Mouse (Mus musculus) forelimb bud, embryonic 11.5 days (tissue): ENCODE results near the gene Olfr1065.
"Not testable (repeated sequence)": the region's sequence is repeated elsewhere in the genome, so short reads cannot be mapped to it uniquely, and the experiment has no call there.

Experiments used
- DNase-seq: peaks from one replicate; pipeline ENCODE4 v3.0.0-alpha.2; 2012; ENCODE audit warnings: low read depth, low spot score

The Olfr1065 gene

DNA sequence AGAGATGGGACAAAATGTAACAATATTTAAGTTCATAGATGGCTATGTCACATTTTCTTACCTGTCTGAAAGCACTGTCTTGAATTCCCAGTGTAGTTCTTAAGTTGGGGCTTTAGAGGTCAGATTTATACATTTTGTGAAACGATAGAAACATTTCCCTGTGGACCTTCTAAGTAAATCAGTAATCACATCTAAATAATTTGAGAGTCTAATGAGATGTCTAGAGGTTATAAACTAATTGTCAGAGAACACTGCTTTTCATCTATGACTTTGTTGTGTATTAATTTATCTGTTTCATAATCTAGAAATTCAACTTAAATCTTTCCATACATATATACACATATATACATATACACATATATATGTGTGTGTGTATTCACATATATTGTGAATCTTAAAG lies at the start of gene Olfr1065:
TSS of gene Olfr1065 (minus strand) at position 101 of the 400 bp plus-strand sequence.
- DNase-seq = not testable (repeated sequence)

DNA sequence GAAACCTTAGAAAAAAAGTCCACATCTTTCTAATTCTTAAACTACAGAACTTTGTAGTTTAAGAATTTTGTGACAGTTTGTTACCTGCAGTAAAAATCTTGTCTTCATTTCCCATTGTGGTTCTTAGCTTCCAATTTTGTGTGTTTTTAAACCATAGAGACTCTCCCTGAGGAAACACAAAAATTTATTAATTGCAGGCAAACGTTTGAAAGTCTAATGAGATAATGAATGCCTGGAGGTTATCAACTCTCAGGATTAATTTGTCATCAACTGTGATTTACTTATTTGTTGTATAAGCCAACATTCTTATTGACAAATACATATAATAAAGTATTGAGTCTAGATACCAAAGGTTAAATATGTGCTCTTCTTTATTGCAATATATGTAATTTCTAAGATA lies 36.9 kb upstream of the Olfr1065 start, which contains the start of gene Olfr228:
TSS of gene Olfr228 (minus strand) at position 101 of the 400 bp plus-strand sequence.
- DNase-seq = no peak

DNA sequence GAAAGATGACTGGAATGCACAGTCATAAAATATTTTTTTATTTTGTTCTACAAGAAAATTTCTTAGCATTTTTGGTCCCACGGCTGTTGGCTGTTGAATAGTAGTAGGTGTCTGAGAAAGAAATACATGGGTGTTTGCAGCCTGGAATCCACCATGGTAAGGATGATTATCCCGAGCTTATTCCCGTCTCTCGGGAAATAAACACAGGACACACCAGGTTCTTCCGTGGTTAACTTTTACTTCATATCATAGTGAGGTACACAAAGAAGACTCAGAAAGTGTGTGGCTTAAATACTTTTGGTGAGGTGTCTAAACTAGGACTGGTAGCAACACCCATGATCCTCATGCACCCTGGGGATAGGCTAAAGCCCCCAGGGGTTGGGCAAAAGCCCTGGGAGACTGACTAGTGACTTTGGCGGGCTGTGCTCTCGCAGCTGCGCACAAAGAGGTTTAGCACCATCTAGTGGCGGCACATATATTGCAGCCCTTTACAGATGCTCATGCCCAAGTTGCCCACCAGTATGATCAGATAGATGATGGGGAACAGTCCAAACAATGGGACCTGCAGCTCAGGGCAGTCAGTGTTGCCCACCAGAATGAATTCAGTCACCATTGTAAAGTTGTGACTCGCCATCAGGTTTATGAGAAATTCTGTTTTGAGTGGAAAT lies 14.2 kb upstream of the Olfr1065 start:
- DNase-seq = no peak

DNA sequence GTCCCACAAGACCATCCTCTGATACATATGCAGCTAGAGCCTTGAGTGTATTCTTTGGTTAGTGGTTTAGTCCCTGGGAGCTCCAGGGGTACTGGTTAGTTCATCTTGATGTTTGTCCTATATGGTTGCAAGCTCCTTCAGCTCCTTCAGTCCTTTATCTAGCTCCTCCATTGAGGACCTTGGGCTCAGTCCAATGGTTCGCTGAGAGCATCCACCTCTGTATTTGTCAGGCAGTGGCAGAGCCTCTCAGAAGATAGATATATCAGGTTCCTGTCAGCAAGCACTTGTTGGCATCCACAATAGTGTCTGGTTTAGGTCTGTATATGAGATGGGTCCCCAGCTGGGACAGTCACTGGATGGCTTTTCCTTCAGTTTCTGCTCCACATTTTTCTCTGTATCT lies 10.0 kb upstream of the Olfr1065 start:
- DNase-seq = no peak

DNA sequence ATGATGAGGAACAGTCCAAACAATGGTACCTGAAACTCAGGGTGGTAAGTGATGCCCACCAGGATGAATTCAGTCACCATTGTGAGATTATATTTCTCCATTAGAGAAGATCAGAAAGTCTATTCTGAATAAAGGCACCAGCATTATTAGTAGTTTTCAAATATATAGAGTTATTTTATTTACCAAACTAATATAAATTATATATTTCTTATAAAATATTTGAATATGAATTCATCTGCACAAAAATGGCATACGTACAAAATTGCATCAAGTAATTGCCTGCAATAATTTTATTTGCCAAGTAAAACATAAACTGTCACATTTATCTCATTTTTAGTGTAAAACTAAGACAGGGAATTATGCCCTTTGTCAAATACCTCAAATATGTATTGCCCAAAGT lies 5.8 kb upstream of the Olfr1065 start, which contains the start of gene Olfr1066:
TSS of gene Olfr1066 (minus strand) at position 101 of the 400 bp plus-strand sequence.
- no peak for DNase-seq

DNA sequence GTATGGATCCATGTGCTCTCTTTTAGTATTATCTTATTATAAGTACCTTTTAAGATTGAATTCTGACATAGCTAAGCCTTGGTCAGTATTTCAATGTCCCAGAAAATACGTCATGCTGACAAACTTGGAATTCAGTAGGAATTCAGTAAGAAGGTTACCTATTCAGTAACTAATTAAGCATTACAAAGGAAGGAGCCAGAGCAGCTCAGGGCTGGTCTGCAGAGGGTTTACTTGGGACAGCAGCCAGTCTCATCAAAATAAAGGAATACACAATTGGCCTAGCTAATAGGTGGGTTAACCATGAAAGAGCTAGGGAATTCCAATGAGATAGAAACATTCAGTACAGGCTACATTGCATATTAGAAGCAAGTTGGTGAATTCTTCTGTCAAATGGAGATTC lies 8.3 kb downstream of the Olfr1065 start:
- not testable (repeated sequence) for DNase-seq

DNA sequence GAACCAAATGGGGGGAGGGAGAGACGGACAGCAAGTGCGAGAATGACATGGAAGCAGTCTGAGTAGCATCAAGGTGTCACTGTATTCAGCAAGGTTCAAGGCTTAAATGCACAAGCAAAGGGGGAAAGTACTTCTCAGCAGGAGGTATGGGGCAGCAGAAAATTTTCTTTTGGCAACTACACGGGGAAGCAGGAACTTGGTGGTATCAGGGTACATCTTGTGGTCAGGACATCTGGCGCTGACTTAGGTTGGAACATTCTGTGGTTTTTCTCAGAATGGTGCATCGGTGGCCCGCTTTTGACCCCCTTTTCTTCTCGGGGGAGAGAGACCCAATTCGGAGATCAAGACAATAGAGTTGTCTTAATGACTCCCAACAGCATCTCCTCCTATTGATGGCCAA lies 21.9 kb downstream of the Olfr1065 start:
- not testable (repeated sequence) for DNase-seq

DNA sequence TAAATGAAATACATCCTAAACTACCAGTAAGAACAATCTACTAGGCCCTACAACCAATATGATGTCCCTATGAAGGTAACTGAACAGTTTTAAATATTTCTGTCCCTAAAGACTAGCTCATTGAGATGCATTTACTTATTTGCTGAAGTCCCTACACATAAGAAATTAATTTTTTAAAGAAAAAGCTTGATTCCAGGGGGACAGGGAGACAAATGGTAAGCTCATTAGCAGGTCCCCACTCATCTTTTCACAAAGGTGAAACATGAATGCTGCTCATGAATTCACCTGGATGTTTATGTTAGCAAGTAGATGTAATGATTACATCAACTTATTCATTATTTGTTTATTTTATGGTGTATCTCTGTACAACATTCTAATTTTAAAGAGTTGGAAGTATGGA lies 23.7 kb downstream of the Olfr1065 start, which contains the start of gene Olfr1062:
TSS of gene Olfr1062 (minus strand) at position 101 of the 400 bp plus-strand sequence.
- not testable (repeated sequence) for DNase-seq

DNA sequence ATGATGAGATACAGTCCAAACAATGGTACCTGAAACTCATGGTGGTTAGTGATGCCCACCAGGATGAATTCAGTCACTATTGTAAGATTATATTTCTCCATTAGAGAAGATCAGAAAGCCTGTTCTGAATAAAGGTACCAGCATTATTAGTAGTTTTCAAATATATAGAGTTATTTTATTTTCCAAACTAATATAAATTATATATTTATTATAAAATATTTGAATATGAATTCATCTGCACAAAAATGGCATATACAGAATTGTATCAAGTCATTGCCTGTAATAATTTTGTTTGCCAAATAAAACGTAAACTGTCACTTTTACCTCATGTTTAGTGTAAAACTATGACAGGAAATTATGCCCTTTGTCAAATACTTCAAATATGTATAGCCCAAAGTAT lies 36.4 kb downstream of the Olfr1065 start, which contains the start of gene Olfr1061:
TSS of gene Olfr1061 (minus strand) at position 101 of the 400 bp plus-strand sequence.
- DNase-seq = no peak

DNA sequence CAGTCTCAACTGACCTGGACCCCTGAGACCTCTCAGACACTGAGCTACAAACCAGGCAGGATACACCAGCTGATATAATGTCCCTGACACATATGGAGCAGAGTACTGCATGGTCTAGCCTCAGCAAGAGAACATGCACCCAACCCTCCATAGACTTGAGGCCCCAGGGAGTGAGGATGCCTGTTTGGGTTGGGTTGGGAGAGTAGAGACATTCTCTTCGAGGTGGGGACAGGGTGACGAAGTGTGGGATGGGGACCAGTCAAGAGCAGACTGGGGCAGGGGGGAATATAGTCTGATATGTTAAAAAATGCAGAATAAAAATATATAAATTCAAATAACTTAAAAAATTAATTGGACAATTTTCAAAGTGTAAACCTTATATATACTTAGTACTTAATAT lies 55.3 kb downstream of the Olfr1065 start:
- DNase-seq = no peak
